Mouse (Mus musculus) ovary, adult 10 weeks (tissue): ENCODE data around the gene Sdf2l1. TPM values are rescaled to one million over a fixed set of nuclear protein-coding genes. Genes with fewer than 3 reads are reported as not detected.

Source experiments
- polyA plus RNA-seq: library from polyadenylated mRNA; stranded (reverse); fragments of 350-450 nt; fragmentation: Illumina TruSeq; extraction: RNeasy Lipid Tissue Mini Kit (QIAGEN cat#74804); gene quantifications from one replicate; pipeline ENCODE4 v1.2.3, GENCODE M21; 2014

Sdf2l1 gene
- 15.0 TPM for polyA plus RNA-seq

DNA sequence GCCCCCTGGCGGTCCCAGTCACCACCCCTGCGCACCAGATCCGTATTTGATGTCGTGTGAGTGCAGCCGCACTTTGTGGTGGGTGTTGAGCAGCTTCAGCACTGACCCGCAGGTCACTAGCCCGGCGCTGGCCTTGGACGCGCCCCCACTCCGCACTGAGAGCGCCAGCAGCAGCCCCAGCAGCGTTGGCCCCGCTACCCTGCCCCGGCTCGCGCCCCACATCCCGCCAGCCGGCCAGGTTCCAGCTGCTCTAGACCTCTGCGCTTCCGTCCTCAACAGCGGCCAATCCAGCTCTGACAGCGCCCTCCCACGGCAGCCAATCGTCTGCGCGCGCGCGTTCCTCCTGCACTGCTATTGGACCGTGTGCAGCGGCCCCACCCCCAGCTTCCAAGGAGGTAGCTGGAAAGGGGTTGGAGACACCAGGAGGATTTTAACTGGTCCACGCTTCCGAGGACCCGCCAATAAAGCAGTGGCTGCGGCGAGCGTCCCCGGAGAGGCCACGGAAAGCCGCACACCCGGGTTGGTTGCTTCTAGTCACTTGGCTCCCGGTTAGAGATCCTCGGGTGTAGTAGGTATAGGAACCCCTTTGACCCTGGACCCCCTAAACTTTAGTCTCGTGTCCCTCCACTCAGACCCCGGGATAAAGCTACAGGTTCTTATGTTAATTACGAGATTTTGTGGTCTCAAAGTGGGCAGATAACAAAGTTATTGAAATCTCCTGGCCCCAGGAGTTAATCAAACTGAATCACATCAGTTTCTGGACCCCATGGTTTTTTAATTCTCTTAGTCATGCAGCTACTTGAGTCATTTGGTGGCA is at the start of gene Sdf2l1:
TSS of gene Sdf2l1 (minus strand) at position 295 of the 817 bp plus-strand sequence.

DNA sequence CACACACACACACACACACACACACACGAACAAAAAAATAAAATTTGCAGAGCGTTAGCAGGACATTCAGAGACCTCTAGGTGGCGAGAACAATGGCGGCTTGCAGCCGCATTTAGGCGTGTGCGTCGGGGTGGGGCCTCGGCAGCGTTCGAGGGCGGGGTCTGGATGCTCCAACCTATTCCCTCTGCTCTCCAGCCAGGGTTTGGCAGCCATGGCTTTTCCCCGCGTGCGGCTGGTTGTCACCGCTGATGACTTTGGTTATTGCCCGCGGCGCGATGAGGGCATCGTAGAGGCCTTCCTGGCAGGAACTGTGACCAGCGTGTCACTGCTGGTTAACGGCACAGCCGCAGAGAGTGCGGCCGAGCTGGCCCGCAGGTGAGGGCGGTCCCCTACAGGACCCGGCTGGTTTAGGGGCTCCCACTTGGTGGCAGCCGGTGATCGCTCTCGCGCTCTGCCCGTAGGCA is 14.6 kb upstream of the Sdf2l1 start, which contains the start of gene Ccdc116:
TSS of gene Ccdc116 (minus strand) at position 458 of the 464 bp plus-strand sequence.

GRCm38 (mm10) chr16:17144339-17144738 is 12.2 kb upstream of the Sdf2l1 start, which contains the start of gene Ydjc:
Ydjc (plus strand) TSS chr16:17144621.

GRCm38 (mm10) chr16:17124871-17125520 is 7.2 kb downstream of the Sdf2l1 start, which contains the start of gene 2610318N02Rik:
2610318N02Rik (minus strand) TSS chr16:17125167.

DNA sequence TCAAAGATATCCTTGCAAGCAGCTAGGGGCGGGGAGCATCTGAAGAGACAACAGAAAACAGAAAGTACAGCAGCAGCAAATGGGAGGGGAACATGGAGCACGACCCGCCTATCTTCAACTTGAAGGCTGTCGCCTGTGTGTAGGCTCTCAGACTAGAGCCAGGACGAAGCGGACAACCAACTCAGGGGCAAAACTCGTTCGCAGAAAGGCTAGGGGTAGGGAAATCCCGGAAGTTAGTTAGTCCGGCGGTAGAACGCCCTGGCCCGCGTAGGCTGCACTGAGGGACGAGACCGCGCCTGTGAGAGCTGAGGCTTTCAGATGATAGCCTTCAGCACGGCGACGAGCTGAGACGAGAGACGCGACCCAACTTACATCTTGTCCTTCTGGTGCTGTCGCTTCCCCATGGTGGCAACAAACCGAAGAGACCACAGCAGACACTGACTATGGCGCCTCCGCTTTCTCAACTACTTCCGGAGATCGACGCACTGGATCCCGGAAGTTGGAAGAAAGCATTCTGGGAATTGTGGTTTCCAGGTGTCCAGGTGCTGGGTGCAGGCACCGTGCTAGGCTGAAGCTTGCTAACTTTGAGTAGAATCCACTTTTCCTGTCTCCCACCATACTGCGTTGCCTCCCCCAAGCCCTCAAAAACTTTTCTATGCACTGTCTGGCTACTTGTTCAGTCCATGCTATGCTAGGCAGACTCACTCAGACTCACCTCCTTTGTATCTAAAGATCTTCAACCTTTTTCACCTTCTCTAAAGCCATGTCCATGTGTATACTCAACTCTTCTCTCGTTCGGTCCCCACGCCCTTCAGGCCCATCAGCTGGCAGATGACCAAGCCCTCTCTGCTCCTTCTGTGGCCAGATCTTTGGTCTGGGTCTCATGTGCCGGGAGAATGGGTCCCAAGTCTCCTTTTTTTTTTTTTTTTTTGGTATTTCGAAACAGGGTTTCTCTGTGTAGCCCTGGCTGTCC is 21.1 kb downstream of the Sdf2l1 start, which contains the start of gene Ppil2:
TSS of gene Ppil2 (minus strand) at position 487 of the 973 bp plus-strand sequence.

Other genes starting within 250 kb of the Sdf2l1 start
- gene Ppm1f, start 235.9 kb downstream of the Sdf2l1 start, polyA plus RNA-seq = 10.1 TPM
- 327 TPM for gene Mapk1, start 149.0 kb downstream of the Sdf2l1 start, polyA plus RNA-seq
- gene Ypel1, start 62.7 kb downstream of the Sdf2l1 start, polyA plus RNA-seq = 8.2 TPM
- gene Ppil2, start 21.1 kb downstream of the Sdf2l1 start, polyA plus RNA-seq = 169 TPM
- not detected for gene 2610318N02Rik, start 7.2 kb downstream of the Sdf2l1 start, polyA plus RNA-seq
- gene Ydjc, start 12.2 kb upstream of the Sdf2l1 start, polyA plus RNA-seq = not detected
- gene Ccdc116, start 14.8 kb upstream of the Sdf2l1 start, polyA plus RNA-seq = 0.14 TPM
- 248 TPM for gene Ube2l3, start 70.3 kb upstream of the Sdf2l1 start, polyA plus RNA-seq
- not detected for gene Rimbp3, start 76.2 kb upstream of the Sdf2l1 start, polyA plus RNA-seq
- gene Hic2, start 101.2 kb upstream of the Sdf2l1 start, polyA plus RNA-seq = 1.4 TPM
- not detected for gene Tmem191c, start 143.7 kb upstream of the Sdf2l1 start, polyA plus RNA-seq
- gene Serpind1, start 199.0 kb upstream of the Sdf2l1 start, polyA plus RNA-seq = not detected